Comparison of ENCODE assay signal across 7 mouse cellular contexts in genomic region chr13:68258285-68258684, GRCm38 (mm10).
A peak's percentile ranks its signal among the peaks of the same experiment; 100 is the strongest.
DNase-seq lines count a peak whose midpoint lies in the region.

No protein-coding gene starts in this region.

- peak; percentile 70 for DNase-seq in MN1 (ENCODE audit: low spot score)
- peak; percentile 50 for DNase-seq in adrenal gland, adult 8-10 months
- peak; percentile 60 for DNase-seq in brain, adult 2 months (ENCODE audit: low read depth, low spot score)
- peak; percentile 2 for DNase-seq in kidney, adult 11 months
- DNase-seq in layer of hippocampus, adult 18-20 months (ENCODE audit: low spot score in 2 of 2): peak; percentile 47 to 63
- DNase-seq in left cerebral cortex, adult 8-10 months (ENCODE audit: low spot score in 2 of 2): peak; percentile 2 to 47
- DNase-seq in lung, postnatal 10 days: peak; percentile 2

Comparison
In these comparisons a context has a peak if more than half of its experiments do, and no peak if none do; other contexts are left out.
1. Peak in every context shown above with its lines: DNase-seq.
2. DNase-seq: peak in every context shown above with its lines; median percentile 70 in MN1; 60 in brain, adult 2 months; 55 in layer of hippocampus, adult 18-20 months; 50 in adrenal gland, adult 8-10 months; 24 in left cerebral cortex, adult 8-10 months; 2 in kidney, adult 11 months; 2 in lung, postnatal 10 days.